13 mouse cellular contexts compared by ENCODE assay signal in genomic region chr2:69559380-69559779, GRCm38 (mm10). TPM values are rescaled to one million over a fixed set of nuclear protein-coding genes. Genes with fewer than 3 reads are reported as not detected.
"Had no signal": no experiment of that assay in that cellular context is flagged by ENCODE, and none has a peak within 500 bp of the region (broad histone marks: within the 10 kb centered on the region; RNA-seq: fewer than 3 reads in every experiment).

No protein-coding gene starts in this region.

- H3K27ac ChIP-seq: hindbrain, embryonic 15.5 days; limb, embryonic 15.5 days; liver, embryonic 12.5 days; midbrain, embryonic 12.5 days had no signal

- H3K4me2 ChIP-seq: hindbrain, embryonic 15.5 days; limb, embryonic 15.5 days; liver, embryonic 12.5 days; midbrain, embryonic 12.5 days had no signal

- ATAC-seq: inflammation-experienced regulatory T-cells, adult 6 months; liver, embryonic 12.5 days; midbrain, embryonic 16.5 days had no signal

- H3K9me3 ChIP-seq: hindbrain, embryonic 15.5 days; limb, embryonic 15.5 days; liver, embryonic 12.5 days; midbrain, embryonic 12.5 days had no signal

- H3K9ac ChIP-seq: hindbrain, embryonic 15.5 days; limb, embryonic 15.5 days; liver, embryonic 12.5 days; midbrain, embryonic 12.5 days had no signal

- DNase-seq: layer of hippocampus, adult 9-11 months; layer of hippocampus, postnatal 36 days; right cerebral cortex, adult 18-20 months; right cerebral cortex, postnatal 25 days; thymus, postnatal 36 days had no signal

- H3K27me3 ChIP-seq: hindbrain, embryonic 15.5 days; midbrain, embryonic 12.5 days had no signal

- H3K4me3 ChIP-seq: hindbrain, embryonic 15.5 days; limb, embryonic 15.5 days; liver, embryonic 12.5 days; midbrain, embryonic 12.5 days had no signal

- H3K36me3 ChIP-seq: hindbrain, embryonic 15.5 days; limb, embryonic 15.5 days; liver, embryonic 12.5 days; midbrain, embryonic 12.5 days had no signal

- H3K4me1 ChIP-seq: hindbrain, embryonic 15.5 days; limb, embryonic 15.5 days; midbrain, embryonic 12.5 days had no signal

RNA-seq across cellular contexts. Expression of gene Lrp2, which starts 26.5 kb away (rescaled TPM):
- total RNA-seq: megakaryocyte-erythroid progenitor cell, adult 5-6 weeks had no signal
- polyA plus RNA-seq: inflammation-experienced regulatory T-cells, adult 6 months; limb, embryonic 15.5 days; small intestine, adult 2 months had no signal
